Mouse (Mus musculus) bone marrow macrophage, adult 2 months (primary cell): ENCODE results near the gene Rxfp4.

Experiments
- CTCF ChIP-seq: IDR thresholded peaks from 2 replicates; pipeline ENCODE4 v1.5.1; 2012; ENCODE audit warnings: low read depth, mild to moderate bottlenecking, low read length, moderate library complexity
- POLR2A ChIP-seq: IDR thresholded peaks from 2 replicates; pipeline ENCODE4 v1.6.1; 2012; ENCODE audit warnings: mild to moderate bottlenecking, low read depth, low read length, borderline replicate concordance

GRCm38 (mm10) chr3:88639239-88639638 is 13.7 kb downstream of the Rxfp4 start:
- TF ChIP-seq CTCF: no peak
- no peak for TF ChIP-seq POLR2A
